Mouse (Mus musculus): ENCODE measurements around the gene Aqp5.
A peak's percentile ranks its signal among the peaks of the same experiment; 100 is the strongest.

Aqp5 gene

GRCm38 (mm10) chr15:99596056-99596687 lies 5.6 kb downstream of the Aqp5 start:
- peak; percentile 62 to 64 for DNase-seq (ENCODE audit: low spot score in 2 of 2)

DNA sequence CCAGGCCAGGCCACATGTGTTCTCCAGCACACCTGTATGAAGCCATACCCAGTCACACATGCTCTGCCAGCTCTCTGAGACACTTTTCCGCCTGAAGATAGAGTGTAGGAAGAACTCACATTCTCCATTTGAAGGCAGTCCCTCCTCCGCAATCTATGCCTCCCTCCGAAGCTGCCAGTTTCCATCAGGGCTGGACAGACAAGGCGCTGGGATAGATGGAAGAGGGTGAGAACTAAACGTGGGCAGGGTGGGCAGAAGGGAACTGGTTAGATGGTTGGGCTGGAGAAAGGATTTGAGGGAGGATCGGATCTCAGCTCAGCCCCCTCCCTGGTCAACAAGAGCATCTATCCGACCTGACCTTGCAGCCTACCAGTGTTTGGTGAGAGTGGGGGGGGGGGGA lies 6.3 kb downstream of the Aqp5 start:
- DNase-seq (ENCODE audit: low spot score in 2 of 2) = no peak

DNA sequence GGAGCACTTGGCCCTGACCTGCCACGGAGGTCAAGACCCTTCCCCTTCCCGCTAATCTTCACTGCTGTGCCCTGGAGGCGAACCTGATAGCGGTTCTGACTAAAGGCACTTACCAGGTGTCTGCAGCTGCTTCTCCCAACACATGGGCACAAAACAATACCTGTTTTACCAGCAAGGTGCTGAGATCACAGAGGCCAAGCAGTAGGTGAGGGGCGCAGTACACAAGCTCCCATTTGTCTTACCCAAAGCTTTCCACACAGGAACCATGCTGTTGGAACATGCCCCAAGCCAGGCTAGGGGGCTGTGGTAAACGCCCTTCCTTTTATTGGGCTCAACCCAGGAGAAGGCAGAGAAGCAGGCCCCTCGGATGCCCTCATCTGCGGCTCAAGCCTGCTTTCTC lies 7.0 kb downstream of the Aqp5 start:
- no peak for DNase-seq (ENCODE audit: low spot score in 2 of 2)

GRCm38 (mm10) chr15:99599245-99600070 lies 8.9 kb downstream of the Aqp5 start:
- no peak for DNase-seq (ENCODE audit: low spot score in 2 of 2)

DNA sequence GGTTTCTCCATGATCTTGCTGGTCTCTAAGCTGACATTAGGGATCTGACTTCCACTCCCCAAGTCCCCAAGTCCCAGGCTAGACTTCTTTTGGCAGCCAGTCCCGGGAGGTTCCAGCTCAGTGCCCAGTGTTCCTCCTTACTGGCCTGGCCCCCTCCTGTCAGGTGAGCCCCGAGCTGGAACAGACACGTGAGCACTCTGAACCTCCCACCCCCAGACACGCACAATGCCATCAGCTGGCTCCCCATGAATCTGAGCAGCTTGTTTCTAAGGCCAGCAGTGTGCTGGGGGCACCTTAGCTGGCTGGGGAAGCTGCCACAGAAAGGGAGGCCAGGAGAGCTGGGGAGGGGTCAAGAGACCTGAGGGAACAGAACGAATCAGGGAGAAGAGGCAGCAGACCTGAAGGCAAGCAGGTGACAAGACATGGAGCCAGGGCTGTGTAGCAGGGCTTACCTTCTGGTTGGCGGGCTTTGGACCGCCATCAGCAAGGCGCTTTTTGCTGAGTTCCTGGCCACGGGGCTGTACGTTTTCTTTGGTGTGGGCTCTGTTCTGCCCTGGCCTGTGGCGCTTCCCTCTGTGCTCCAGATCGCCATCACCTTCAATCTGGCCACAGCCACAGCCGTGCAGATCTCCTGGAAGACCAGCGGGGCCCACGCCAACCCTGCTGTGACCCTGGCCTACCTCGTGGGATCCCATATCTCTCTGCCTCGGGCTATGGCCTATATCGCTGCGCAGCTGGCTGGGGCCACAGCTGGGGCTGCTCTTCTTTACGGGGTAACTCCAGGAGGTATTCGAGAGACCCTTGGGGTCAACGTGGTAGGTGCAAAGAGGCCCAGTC lies 10.6 kb downstream of the Aqp5 start, which contains the start of gene Aqp6:
Aqp6 (plus strand) TSS at position 415 of the 837 bp plus-strand sequence.
- no peak for DNase-seq (ENCODE audit: low spot score in 2 of 2)

GRCm38 (mm10) chr15:99601823-99602120 lies 11.2 kb downstream of the Aqp5 start:
- no peak for DNase-seq (ENCODE audit: low spot score in 2 of 2)

- DNase-seq (ENCODE audit: low spot score in 2 of 2) = no peak
These were observed 11.7 kb downstream of the Aqp5 start for GRCm38 (mm10) chr15:99602206-99602820.

- DNase-seq (ENCODE audit: low spot score in 2 of 2) = no peak
These were observed 12.6 kb downstream of the Aqp5 start for GRCm38 (mm10) chr15:99603216-99603615.

GRCm38 (mm10) chr15:99605595-99605994 lies 15.0 kb downstream of the Aqp5 start:
- no peak for DNase-seq (ENCODE audit: low spot score in 2 of 2)

GRCm38 (mm10) chr15:99606515-99606914 lies 15.9 kb downstream of the Aqp5 start:
- no peak for DNase-seq (ENCODE audit: low spot score in 2 of 2)

DNA sequence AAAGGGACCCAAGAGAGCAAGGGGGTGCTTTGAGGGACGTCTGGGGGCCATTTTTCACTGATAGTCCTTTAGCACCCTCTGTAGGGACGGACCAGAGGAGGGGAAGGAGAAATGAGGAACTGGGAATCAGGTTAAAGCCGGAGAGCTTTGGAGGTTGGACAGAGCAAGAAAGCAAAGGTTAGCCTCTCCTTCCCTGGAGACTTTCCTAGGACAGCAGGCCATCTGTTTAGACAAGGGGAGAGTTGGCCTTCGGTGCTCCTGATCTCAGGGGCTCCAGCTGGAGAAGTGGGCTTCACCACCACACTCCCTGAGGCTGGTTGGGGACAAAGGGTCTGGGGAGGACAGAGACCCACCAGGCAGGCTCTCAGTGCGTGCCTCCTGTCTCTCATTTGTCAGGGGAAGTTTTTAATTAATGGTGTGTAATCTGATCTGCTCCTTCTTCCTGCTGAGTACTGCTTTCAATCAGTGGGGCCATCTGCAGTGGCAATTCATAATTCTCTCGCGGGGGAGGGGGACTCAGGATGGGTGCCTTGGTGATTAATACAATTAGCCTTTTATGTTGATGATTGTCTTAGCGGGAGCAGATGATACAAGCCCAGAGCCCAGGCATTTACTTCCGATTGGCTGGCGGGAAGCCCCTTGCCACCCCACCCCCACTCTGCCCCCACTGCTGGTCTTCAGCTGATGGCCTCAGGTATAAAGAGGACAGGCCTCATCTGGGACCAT lies 17.0 kb downstream of the Aqp5 start:
- no peak for DNase-seq (ENCODE audit: low spot score in 2 of 2)

GRCm38 (mm10) chr15:99608382-99609125 lies 18.0 kb downstream of the Aqp5 start:
- DNase-seq (ENCODE audit: low spot score in 2 of 2) = no peak

GRCm38 (mm10) chr15:99611563-99611962 lies 21.0 kb downstream of the Aqp5 start:
- no peak for DNase-seq (ENCODE audit: low spot score in 2 of 2)

DNA sequence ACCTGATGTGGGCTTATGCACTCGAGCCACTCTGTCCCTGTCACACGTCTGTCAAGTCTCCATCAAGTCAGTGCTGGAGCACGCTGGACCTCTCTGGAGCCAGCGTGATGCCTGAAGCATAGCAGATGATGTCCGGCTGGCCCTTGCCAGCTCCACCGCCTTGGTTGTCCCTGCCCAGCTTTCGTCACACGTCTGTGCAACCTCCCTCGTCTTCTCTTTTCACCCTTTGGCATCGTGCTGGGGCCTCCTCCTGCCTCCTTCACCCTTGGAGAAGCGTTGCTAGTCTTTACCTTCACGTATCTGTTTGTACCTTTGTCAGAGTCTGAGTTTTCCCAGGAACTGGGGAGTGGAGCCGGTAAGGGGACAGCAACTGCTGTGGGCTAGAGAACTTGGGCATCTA lies 23.7 kb downstream of the Aqp5 start:
- no peak for DNase-seq (ENCODE audit: low spot score in 2 of 2)

DNA sequence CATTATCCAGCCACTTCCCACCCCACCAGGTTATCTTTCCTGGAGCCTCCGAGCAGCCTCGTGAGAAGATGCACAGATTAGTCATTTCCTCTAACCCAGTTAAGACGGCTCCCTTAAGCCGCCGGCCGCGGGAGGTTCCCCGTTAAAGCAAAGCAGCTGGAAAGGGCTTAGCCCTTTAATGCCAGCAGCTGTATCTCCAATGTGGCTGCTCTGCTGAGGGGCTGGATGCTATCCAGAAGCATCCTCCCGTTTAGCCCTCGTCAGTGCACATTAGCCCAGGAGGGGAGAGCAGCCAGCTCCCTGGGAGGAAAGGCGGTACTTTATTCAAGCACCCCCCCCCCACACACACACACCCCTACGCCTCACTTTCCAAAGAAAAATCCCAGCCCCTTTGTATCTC lies 24.2 kb downstream of the Aqp5 start:
- peak in 1 of 2 experiments; percentile 62 for DNase-seq (ENCODE audit: low spot score in 2 of 2)

DNA sequence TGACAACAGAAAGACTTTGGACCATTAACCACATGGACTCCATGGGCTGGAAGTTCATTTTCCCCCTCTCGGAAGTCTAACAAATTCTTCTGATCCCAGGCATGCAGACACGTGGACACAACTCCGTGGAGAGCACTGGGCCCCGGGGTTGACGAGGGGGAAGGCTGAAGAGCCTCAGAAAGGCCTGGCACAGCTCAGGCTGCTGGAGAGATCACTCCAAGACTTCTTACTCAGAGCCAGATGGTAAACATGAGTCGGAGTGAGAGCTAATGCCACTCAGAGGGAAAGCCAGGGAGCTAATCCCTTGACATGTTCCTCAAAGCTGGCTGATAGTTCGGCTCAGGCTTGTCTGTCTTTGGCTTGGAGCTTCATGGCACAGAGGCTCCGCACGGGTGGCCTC lies 24.7 kb downstream of the Aqp5 start:
- DNase-seq (ENCODE audit: low spot score in 2 of 2) = no peak

DNA sequence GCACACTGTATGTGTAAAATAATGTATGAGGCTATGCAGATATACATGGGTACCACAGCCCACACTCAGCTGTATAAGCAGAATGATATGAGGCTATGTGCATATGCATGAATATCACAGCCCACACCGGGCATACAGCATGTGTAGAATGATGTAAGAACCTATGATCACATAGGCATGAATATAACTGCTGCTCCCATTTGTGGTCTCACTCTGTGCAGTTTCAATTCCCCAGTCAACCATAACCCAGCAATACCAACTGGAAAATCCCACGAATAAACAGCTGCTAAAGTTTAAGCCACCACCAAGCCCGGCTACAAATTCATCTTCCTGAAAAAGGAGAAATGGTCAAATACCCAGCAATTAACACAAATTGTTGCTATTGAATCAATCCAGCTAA lies 28.0 kb downstream of the Aqp5 start:
- DNase-seq (ENCODE audit: low spot score in 2 of 2) = no peak

- no peak for DNase-seq (ENCODE audit: low spot score in 2 of 2)
These were observed 29.2 kb downstream of the Aqp5 start for GRCm38 (mm10) chr15:99619821-99620220.

- DNase-seq (ENCODE audit: low spot score in 2 of 2) = no peak
These were observed 31.5 kb downstream of the Aqp5 start for GRCm38 (mm10) chr15:99622063-99622462.

GRCm38 (mm10) chr15:99631618-99632017 lies 41.0 kb downstream of the Aqp5 start:
- DNase-seq (ENCODE audit: low spot score in 2 of 2) = no peak

- no peak for DNase-seq (ENCODE audit: low spot score in 2 of 2)
These were observed 44.1 kb downstream of the Aqp5 start for GRCm38 (mm10) chr15:99634702-99635101.
